Mouse (Mus musculus) megakaryocyte, embryonic 14.5 days (primary cell): ENCODE results near the gene Zfp341. TPM values are rescaled to one million over a fixed set of nuclear protein-coding genes. Genes with fewer than 3 reads are reported as not detected.

ENCODE experiments used
- H3K27me3 ChIP-seq: replicated peaks from 2 replicates; pipeline ENCODE3; 2012; ENCODE audit warnings: inconsistent platforms
- H3K36me3 ChIP-seq: replicated peaks from 2 replicates; pipeline ENCODE3; 2012; ENCODE audit warnings: low read length, inconsistent platforms, mixed read lengths
- H3K4me1 ChIP-seq: 2 replicates; pipeline ENCODE4 v1.6.1; 2012; ENCODE audit warnings: inconsistent platforms
- H3K4me3 ChIP-seq: replicated peaks from 2 replicates; pipeline ENCODE3; 2012; ENCODE audit warnings: moderate library complexity, mild to moderate bottlenecking, inconsistent platforms
- H3K9me3 ChIP-seq: 2 replicates; pipeline ENCODE4 v1.6.1; 2012; ENCODE audit warnings: inconsistent platforms
- FLI1 ChIP-seq: IDR thresholded peaks from 2 replicates; pipeline ENCODE4 v1.6.1; 2012; ENCODE audit warnings: low read length, inconsistent platforms, mixed read lengths
- GATA1 ChIP-seq: IDR thresholded peaks from 3 replicates; pipeline ENCODE4 v1.6.1; 2012; ENCODE audit warnings: mixed read lengths, low read length, inconsistent platforms, borderline replicate concordance
- polyA plus RNA-seq: library from polyadenylated mRNA; stranded (reverse); fragments of >175 nt; gene quantifications from 2 replicates; pipeline ENCODE4 v1.2.3, GENCODE M21; 2012; ENCODE audit warnings: low replicate concordance; ENCODE audit not compliant: insufficient read depth

Gene Zfp341
- polyA plus RNA-seq, 1 experiment = 4.4 TPM

- Histone ChIP-seq H3K4me3 (no peak overlapping the region), H3K27me3 (no peaks in the 10 kb centered on the region), H3K9me3 (peaks cover 12% of the 10 kb centered on the region), H3K4me1 (peaks cover 6% of the 10 kb centered on the region; the same call in 1 of the 2 replicates), H3K36me3 (peaks cover 51% of the 10 kb centered on the region)
- TF ChIP-seq FLI1 = no peak
- TF ChIP-seq GATA1 = no peak
Measured at GRCm38 (mm10) chr2:154646634-154647033, 33.5 kb downstream of the Zfp341 start.

GRCm38 (mm10) chr2:154648086-154648485 lies 35.0 kb downstream of the Zfp341 start:
- Histone ChIP-seq H3K36me3 (peaks cover 37% of the 10 kb centered on the region), H3K9me3 (peaks cover 12% of the 10 kb centered on the region), H3K4me1 (peaks cover 6% of the 10 kb centered on the region; the same call in 1 of the 2 replicates), H3K4me3 (no peak overlapping the region), H3K27me3 (no peaks in the 10 kb centered on the region)
- TF ChIP-seq FLI1 (no peak), GATA1 (no peak)

- H3K4me3 ChIP-seq = no peak overlapping the region
- H3K36me3 ChIP-seq = peaks cover 15% of the 10 kb centered on the region
- peaks cover 12% of the 10 kb centered on the region for H3K9me3 ChIP-seq
- TF ChIP-seq GATA1 = no peak
- no peak for TF ChIP-seq FLI1
- peaks cover 6% of the 10 kb centered on the region; the same call in 1 of the 2 replicates for H3K4me1 ChIP-seq
- H3K27me3 ChIP-seq = no peaks in the 10 kb centered on the region
Measured at GRCm38 (mm10) chr2:154650404-154650803, 37.3 kb downstream of the Zfp341 start.

- Histone ChIP-seq H3K27me3 (no peaks in the 10 kb centered on the region), H3K4me3 (no peak within 1 kb of the TSS), H3K9me3 (peaks cover 12% of the 10 kb centered on the region), H3K4me1 (peaks cover 12% of the 10 kb centered on the region), H3K36me3 (peaks cover 6% of the 10 kb centered on the region)
- no peak for TF ChIP-seq FLI1
Measured at GRCm38 (mm10) chr2:154651363-154651762, 38.3 kb downstream of the Zfp341 start, which contains the start of gene Chmp4b. Gene Chmp4b, plus strand, starts transcription at chr2:154651705.

DNA sequence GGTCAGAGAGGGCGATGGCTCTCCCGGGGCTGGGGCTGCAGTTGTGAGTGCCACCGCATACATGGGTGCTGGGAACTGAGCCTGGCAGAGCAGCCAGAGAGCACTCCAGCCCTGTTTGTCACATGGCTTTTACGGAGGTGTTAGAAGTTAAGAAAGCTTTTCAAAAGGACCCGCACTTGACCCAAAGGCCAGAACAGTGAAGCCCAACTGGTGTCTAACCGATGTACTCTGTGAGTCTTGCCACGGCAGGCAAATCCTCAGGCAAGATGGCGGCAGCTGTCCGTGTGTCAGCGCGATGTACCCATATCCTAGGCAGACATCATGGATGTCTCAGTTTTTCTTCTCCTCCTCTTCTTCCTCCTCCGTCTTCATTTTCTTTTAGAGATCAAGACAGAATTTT lies 41.9 kb downstream of the Zfp341 start:
- TF ChIP-seq FLI1 (no peak), GATA1 (no peak)
- Histone ChIP-seq H3K27me3 (no peaks in the 10 kb centered on the region), H3K9me3 (peaks cover 9% of the 10 kb centered on the region), H3K4me1 (peaks cover 23% of the 10 kb centered on the region), H3K4me3 (no peak overlapping the region), H3K36me3 (no peaks in the 10 kb centered on the region)

DNA sequence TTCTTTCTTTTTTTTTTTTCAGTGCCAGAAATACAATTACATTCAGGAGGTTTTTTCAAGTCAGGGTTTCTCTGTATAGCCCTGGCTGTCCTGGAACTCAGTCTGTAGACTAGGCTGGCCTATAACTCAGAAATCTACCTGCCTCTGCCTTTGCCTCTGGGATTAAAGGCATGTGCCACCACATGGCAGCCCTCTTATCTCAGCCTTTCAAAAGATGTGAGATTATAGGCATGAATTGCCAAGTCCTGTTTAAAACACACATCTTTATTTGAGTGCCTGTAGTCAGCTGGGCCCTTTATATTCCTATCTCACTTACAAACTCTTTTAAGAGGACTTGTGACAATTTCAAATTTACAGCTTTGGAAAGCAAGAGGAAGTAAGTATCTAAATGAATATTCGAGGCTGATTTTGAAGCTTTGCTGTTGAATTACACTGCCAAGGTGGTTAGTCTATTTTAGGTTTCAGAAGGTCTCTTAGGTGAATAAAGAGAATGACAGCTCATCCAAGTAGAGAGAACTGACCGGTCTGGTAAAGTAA lies 42.8 kb downstream of the Zfp341 start:
- Histone ChIP-seq H3K9me3 (no peaks in the 10 kb centered on the region), H3K4me3 (peak overlapping the region; percentile 96), H3K36me3 (peaks cover 9% of the 10 kb centered on the region), H3K4me1 (peaks cover 33% of the 10 kb centered on the region), H3K27me3 (no peaks in the 10 kb centered on the region)
- no peak for TF ChIP-seq FLI1
- TF ChIP-seq GATA1 = no peak

DNA sequence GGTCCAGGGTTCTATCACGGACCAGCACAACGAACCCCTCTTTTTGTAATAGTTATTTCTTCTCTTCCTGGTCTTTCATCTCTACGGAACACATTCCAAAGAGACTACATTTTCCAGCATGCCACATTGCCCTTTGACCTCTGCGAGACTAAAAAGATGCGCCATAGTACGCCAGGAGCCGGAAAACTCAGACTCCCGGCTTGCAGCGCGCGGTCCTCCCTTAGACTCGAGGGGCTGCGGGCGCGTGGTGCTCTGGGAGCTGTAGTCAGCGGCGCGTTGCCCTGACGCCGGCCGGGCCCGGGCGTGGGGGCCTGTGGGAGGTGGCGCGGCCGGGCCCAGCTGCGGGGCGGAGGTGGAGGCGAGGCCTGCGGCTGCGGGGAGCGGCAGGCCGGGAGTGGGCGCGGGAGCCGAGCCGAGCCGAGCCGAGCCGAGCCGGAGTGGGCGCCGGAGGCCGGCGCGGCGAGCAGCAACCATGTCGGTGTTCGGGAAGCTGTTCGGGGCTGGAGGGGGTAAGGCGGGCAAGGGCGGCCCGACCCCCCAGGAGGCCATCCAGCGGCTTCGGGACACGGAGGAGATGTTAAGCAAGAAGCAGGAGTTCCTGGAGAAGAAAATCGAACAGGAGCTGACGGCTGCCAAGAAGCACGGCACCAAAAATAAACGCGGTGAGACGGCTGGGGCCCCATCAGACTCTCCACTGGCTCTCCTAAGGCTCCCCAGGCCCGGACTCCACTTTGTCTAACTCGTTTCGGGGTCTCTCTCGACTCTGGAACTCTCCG lies 43.8 kb downstream of the Zfp341 start:
- TF ChIP-seq FLI1 (no peak), GATA1 (no peak)
- Histone ChIP-seq H3K36me3 (peaks cover 18% of the 10 kb centered on the region), H3K9me3 (no peaks in the 10 kb centered on the region), H3K27me3 (no peaks in the 10 kb centered on the region), H3K4me1 (peaks cover 43% of the 10 kb centered on the region), H3K4me3 (peak overlapping the region; percentile 96)

- H3K4me1 ChIP-seq = peaks cover 50% of the 10 kb centered on the region
- no peaks in the 10 kb centered on the region for H3K9me3 ChIP-seq
- H3K4me3 ChIP-seq = peak overlapping the region; percentile 96
- no peaks in the 10 kb centered on the region for H3K27me3 ChIP-seq
- peaks cover 24% of the 10 kb centered on the region for H3K36me3 ChIP-seq
- TF ChIP-seq GATA1 (no peak), FLI1 (no peak)
Measured at GRCm38 (mm10) chr2:154657486-154658237, 44.6 kb downstream of the Zfp341 start.

DNA sequence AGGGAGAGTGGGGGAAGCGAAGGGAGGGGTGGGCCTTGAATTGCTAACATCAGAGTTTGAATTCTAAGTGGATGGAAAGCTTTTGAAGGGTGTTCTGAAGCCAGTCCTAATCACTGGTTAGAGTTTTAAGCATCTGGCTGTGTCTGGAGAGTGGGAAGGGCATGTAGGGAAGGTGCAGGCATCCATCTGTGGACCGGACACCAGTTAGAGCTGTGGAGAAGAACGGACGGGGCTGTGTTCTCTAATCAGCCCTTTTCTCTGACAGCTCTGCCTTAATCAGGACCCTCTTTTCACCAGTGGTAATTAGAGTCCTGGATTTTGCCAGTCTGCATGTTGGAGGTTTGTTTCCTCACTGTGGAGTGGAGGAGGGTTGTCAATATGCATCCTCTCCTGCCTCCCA lies 46.0 kb downstream of the Zfp341 start:
- peaks cover 55% of the 10 kb centered on the region for H3K4me1 ChIP-seq
- no peaks in the 10 kb centered on the region for H3K9me3 ChIP-seq
- peaks cover 34% of the 10 kb centered on the region for H3K36me3 ChIP-seq
- TF ChIP-seq FLI1 (no peak), GATA1 (no peak)
- peak overlapping the region; percentile 96 for H3K4me3 ChIP-seq
- H3K27me3 ChIP-seq = no peaks in the 10 kb centered on the region

GRCm38 (mm10) chr2:154659531-154660074 lies 46.5 kb downstream of the Zfp341 start:
- TF ChIP-seq GATA1 (no peak), FLI1 (no peak)
- Histone ChIP-seq H3K27me3 (no peaks in the 10 kb centered on the region), H3K36me3 (peaks cover 40% of the 10 kb centered on the region), H3K4me3 (peak overlapping the region; percentile 96), H3K9me3 (no peaks in the 10 kb centered on the region), H3K4me1 (peaks cover 58% of the 10 kb centered on the region)
